Mouse (Mus musculus): ENCODE data around the gene Il34. TPM values are rescaled to one million over a fixed set of nuclear protein-coding genes. Genes with fewer than 3 reads are reported as not detected.

The Il34 gene
- polyA plus RNA-seq, 1 experiment = 8.6 TPM

DNA sequence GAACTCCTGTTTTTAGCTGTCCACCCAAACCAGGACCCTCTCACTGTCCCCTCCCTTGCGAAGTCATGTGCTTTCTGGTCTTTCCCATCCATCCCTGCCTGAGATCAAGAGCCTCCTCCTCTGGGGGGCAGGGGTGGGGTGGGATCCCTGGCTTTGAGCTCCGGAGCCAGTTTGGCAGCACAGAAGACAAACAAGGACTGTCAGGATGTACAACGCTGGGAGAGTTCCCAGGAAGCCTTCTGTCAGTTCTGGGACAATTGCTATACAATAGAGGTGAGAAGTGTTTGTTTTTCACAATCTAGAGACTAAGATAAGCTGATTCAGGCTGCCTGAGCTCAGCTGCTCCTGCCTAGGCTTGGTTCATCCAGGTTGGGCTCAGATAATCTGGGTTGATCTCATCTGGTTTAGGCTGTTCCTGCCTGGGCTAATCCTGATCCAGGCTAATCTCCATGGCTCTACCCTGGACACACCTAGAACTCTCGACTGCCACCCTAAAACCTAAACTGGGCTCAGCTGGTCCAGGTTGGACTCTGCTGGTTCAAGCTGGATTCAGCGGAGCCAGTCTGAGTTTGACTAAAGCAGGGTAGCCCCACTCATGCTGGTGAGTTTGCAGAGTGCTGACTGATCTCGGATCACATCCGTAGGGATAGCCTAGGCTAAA, 45.3 kb downstream of the Il34 start:
- H3ac ChIP-seq (ENCODE audit: control insufficient read depth, insufficient read length, low read depth) = no peak overlapping the region
- H3K36me3 ChIP-seq (ENCODE audit: control insufficient read depth, insufficient read depth) = no peaks in the 10 kb centered on the region
- H3K79me2 ChIP-seq (ENCODE audit: control insufficient read depth, insufficient read depth) = no peaks in the 10 kb centered on the region
- no peaks in the 10 kb centered on the region for H3K27me3 ChIP-seq (ENCODE audit: control insufficient read depth, insufficient read depth, insufficient read length)
- H3K79me3 ChIP-seq (ENCODE audit: low read depth) = no peaks in the 10 kb centered on the region
- TF ChIP-seq MYOG (IDR thresholded peaks at IDR 0.05; ENCODE audit: control insufficient read depth, extremely low read depth, insufficient read length) = no peak
- no peak for TF ChIP-seq MAX (IDR thresholded peaks at IDR 0.05)
- TF ChIP-seq CTCF (IDR thresholded peaks at IDR 0.05; ENCODE audit: control insufficient read depth, insufficient read depth, insufficient read length) = no peak
- no peak overlapping the region for H3K4me3 ChIP-seq (ENCODE audit: insufficient read depth, poor library complexity, severe bottlenecking)

- no peaks in the 10 kb centered on the region for H3K36me3 ChIP-seq (ENCODE audit: control insufficient read depth, insufficient read depth)
- TF ChIP-seq CEBPB (IDR thresholded peaks at IDR 0.05; ENCODE audit: low read depth) (no peak), CTCF (IDR thresholded peaks at IDR 0.05; ENCODE audit: control insufficient read depth, insufficient read depth, insufficient read length) (no peak), MAX (IDR thresholded peaks at IDR 0.05) (no peak), USF1 (IDR thresholded peaks at IDR 0.05; ENCODE audit: low read depth) (no peak), MYOD1 (IDR thresholded peaks at IDR 0.05; ENCODE audit: control insufficient read depth, insufficient read length, low read depth) (no peak), MYOG (IDR thresholded peaks at IDR 0.05; ENCODE audit: control insufficient read depth, extremely low read depth, insufficient read length) (no peak), FOSL1 (IDR thresholded peaks at IDR 0.05; ENCODE audit: insufficient read depth, low read length, poor library complexity, severe bottlenecking) (no peak)
- H3K27me3 ChIP-seq (ENCODE audit: control insufficient read depth, insufficient read depth, insufficient read length) = no peaks in the 10 kb centered on the region
- H3K79me2 ChIP-seq (ENCODE audit: control insufficient read depth, insufficient read depth) = no peaks in the 10 kb centered on the region
- no peak overlapping the region for H3ac ChIP-seq (ENCODE audit: control insufficient read depth, insufficient read length, low read depth)
- H3K79me3 ChIP-seq (ENCODE audit: low read depth) = no peaks in the 10 kb centered on the region
- H3K4me3 ChIP-seq (ENCODE audit: insufficient read depth, poor library complexity, severe bottlenecking) = no peak overlapping the region
Observed at GRCm38 (mm10) chr8:110756196-110756595, 49.5 kb downstream of the Il34 start.

DNA sequence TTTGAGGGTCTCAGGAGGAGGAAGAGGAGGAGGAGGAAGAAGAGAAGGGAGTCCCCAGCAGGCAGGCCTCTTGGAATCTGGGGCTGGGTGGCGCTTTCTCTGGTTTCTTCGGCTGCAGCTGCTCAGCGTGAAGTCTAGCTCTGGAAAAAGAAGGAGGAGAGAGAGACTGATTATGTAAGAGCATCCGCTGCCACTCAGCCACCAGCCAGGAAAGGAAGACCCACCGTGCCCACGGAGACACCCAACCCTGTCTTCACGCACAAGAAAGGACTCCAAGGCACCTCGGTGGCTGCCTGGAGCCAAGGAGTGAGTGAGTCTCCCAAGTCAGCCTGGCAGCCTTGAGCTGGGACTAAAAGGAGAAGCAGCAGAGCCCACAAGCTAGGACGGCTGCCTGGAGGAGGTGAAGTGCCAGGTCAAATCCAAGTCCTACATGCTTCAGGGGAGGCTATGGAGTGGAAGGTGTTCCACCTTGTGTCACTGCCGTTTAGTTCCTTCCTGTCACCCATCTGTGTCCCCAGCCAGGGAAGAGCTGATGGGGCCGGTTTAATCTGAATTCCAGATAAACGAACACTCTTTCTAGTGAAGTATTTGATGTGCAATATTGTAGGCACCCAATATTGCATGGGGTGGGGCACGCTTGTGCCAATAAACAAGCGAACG, 50.1 kb downstream of the Il34 start:
- Histone ChIP-seq H3K79me3 (ENCODE audit: low read depth) (no peaks in the 10 kb centered on the region), H3ac (ENCODE audit: control insufficient read depth, insufficient read length, low read depth) (no peak overlapping the region), H3K27me3 (ENCODE audit: control insufficient read depth, insufficient read depth, insufficient read length) (no peaks in the 10 kb centered on the region), H3K79me2 (ENCODE audit: control insufficient read depth, insufficient read depth) (no peaks in the 10 kb centered on the region), H3K4me3 (ENCODE audit: insufficient read depth, poor library complexity, severe bottlenecking) (no peak overlapping the region), H3K36me3 (ENCODE audit: control insufficient read depth, insufficient read depth) (no peaks in the 10 kb centered on the region)
- TF ChIP-seq MYOD1 (IDR thresholded peaks at IDR 0.05; ENCODE audit: control insufficient read depth, insufficient read length, low read depth) (no peak), MYOG (IDR thresholded peaks at IDR 0.05; ENCODE audit: control insufficient read depth, extremely low read depth, insufficient read length) (no peak), FOSL1 (IDR thresholded peaks at IDR 0.05; ENCODE audit: insufficient read depth, low read length, poor library complexity, severe bottlenecking) (no peak), CEBPB (IDR thresholded peaks at IDR 0.05; ENCODE audit: low read depth) (no peak), USF1 (IDR thresholded peaks at IDR 0.05; ENCODE audit: low read depth) (no peak), CTCF (IDR thresholded peaks at IDR 0.05; ENCODE audit: control insufficient read depth, insufficient read depth, insufficient read length) (no peak), MAX (IDR thresholded peaks at IDR 0.05) (no peak)

- no peaks in the 10 kb centered on the region for H3K79me3 ChIP-seq (ENCODE audit: low read depth)
- no peak overlapping the region for H3K4me3 ChIP-seq (ENCODE audit: insufficient read depth, poor library complexity, severe bottlenecking)
- no peak for TF ChIP-seq CEBPB (IDR thresholded peaks at IDR 0.05; ENCODE audit: low read depth)
- TF ChIP-seq MAX (IDR thresholded peaks at IDR 0.05) = no peak
- TF ChIP-seq CTCF (IDR thresholded peaks at IDR 0.05; ENCODE audit: control insufficient read depth, insufficient read depth, insufficient read length) = no peak
- no peak for TF ChIP-seq USF1 (IDR thresholded peaks at IDR 0.05; ENCODE audit: low read depth)
- no peak for TF ChIP-seq FOSL1 (IDR thresholded peaks at IDR 0.05; ENCODE audit: insufficient read depth, low read length, poor library complexity, severe bottlenecking)
- no peak for TF ChIP-seq MYOG (IDR thresholded peaks at IDR 0.05; ENCODE audit: control insufficient read depth, extremely low read depth, insufficient read length)
- TF ChIP-seq MYOD1 (IDR thresholded peaks at IDR 0.05; ENCODE audit: control insufficient read depth, insufficient read length, low read depth) = no peak
- H3K79me2 ChIP-seq (ENCODE audit: control insufficient read depth, insufficient read depth) = no peaks in the 10 kb centered on the region
- H3K27me3 ChIP-seq (ENCODE audit: control insufficient read depth, insufficient read depth, insufficient read length) = no peaks in the 10 kb centered on the region
- no peak overlapping the region for H3ac ChIP-seq (ENCODE audit: control insufficient read depth, insufficient read length, low read depth)
- no peaks in the 10 kb centered on the region for H3K36me3 ChIP-seq (ENCODE audit: control insufficient read depth, insufficient read depth)
Observed at GRCm38 (mm10) chr8:110754713-110755112, 51.0 kb downstream of the Il34 start.

GRCm38 (mm10) chr8:110751490-110751889, 54.2 kb downstream of the Il34 start:
- Histone ChIP-seq H3K79me2 (ENCODE audit: control insufficient read depth, insufficient read depth) (no peaks in the 10 kb centered on the region), H3K79me3 (ENCODE audit: low read depth) (no peaks in the 10 kb centered on the region), H3ac (ENCODE audit: control insufficient read depth, insufficient read length, low read depth) (no peak overlapping the region), H3K27me3 (ENCODE audit: control insufficient read depth, insufficient read depth, insufficient read length) (no peaks in the 10 kb centered on the region), H3K36me3 (ENCODE audit: control insufficient read depth, insufficient read depth) (peaks cover 12% of the 10 kb centered on the region), H3K4me3 (ENCODE audit: insufficient read depth, poor library complexity, severe bottlenecking) (no peak overlapping the region)
- TF ChIP-seq MYOG (IDR thresholded peaks at IDR 0.05; ENCODE audit: control insufficient read depth, extremely low read depth, insufficient read length) = no peak
- no peak for TF ChIP-seq CTCF (IDR thresholded peaks at IDR 0.05; ENCODE audit: control insufficient read depth, insufficient read depth, insufficient read length)
- TF ChIP-seq MAX (IDR thresholded peaks at IDR 0.05) = no peak
- TF ChIP-seq USF1 (IDR thresholded peaks at IDR 0.05; ENCODE audit: low read depth) = no peak
- TF ChIP-seq FOSL1 (IDR thresholded peaks at IDR 0.05; ENCODE audit: insufficient read depth, low read length, poor library complexity, severe bottlenecking) = no peak
- no peak for TF ChIP-seq CEBPB (IDR thresholded peaks at IDR 0.05; ENCODE audit: low read depth)
- TF ChIP-seq MYOD1 (IDR thresholded peaks at IDR 0.05; ENCODE audit: control insufficient read depth, insufficient read length, low read depth) = no peak
